Mouse (Mus musculus): ENCODE results near the gene Gm21987.

DNA sequence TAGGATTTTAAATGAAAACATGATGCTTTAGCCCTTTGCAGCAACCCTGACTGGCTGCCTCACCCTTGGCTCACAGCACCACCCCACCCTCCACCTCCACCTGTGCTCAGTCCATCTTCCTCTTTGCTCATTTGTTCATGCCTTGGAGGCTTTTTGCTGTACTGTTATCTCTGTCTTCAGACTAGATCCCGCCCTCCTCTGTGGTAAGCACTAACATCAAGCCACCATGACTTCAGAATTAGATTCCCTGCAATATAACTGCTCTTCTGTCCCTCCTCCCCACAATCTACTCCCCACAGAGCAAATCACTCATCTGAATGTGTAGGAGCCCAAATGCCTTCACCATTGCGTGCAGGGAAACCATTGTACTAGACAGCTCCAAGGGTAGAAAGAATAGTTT, 36.8 kb downstream of the Gm21987 start:
- TF ChIP-seq POLR2A (IDR thresholded peaks at IDR 0.05; ENCODE audit: borderline replicate concordance, insufficient read depth, low read length), result no peak
- TF ChIP-seq CTCF (IDR thresholded peaks at IDR 0.05; ENCODE audit: borderline replicate concordance, insufficient read depth, low read depth, low read length), result no peak

Measured in cerebellum, adult 2 months (tissue).